Mouse (Mus musculus) embryonic fibroblast, embryonic 13.5 days (primary cell): ENCODE data around the gene Dusp10.

ENCODE experiments used
- CTCF ChIP-seq: IDR thresholded peaks from 2 replicates; pipeline ENCODE4 v1.5.1; 2011; ENCODE audit warnings: mild to moderate bottlenecking, control low read depth, low read length, moderate library complexity, borderline replicate concordance; ENCODE audit not compliant: insufficient read depth
- POLR2A ChIP-seq: IDR thresholded peaks from 2 replicates; pipeline ENCODE4 v1.6.1; 2011; ENCODE audit warnings: low read depth, mild to moderate bottlenecking, control low read depth, low read length, moderate library complexity

- TF ChIP-seq CTCF (no peak), POLR2A (no peak)
Measured at GRCm38 (mm10) chr1:184015995-184016730, 3.1 kb downstream of the Dusp10 start.
